Mouse (Mus musculus): ENCODE results near the gene Lmna.

The Lmna gene

GRCm38 (mm10) chr3:88442488-88442887 is 67.3 kb downstream of the Lmna start:
- DNase-seq, result no peak

GRCm38 (mm10) chr3:88440500-88441381 is 69.0 kb downstream of the Lmna start:
- DNase-seq, result no peak

- DNase-seq, result no peak
These were observed 70.2 kb downstream of the Lmna start for GRCm38 (mm10) chr3:88439582-88439981.

- no peak for DNase-seq
These were observed 72.3 kb downstream of the Lmna start for GRCm38 (mm10) chr3:88437454-88437853.

GRCm38 (mm10) chr3:88436395-88437201 is 73.2 kb downstream of the Lmna start:
- DNase-seq, result peak; percentile 76

- DNase-seq, result no peak
These were observed 74.2 kb downstream of the Lmna start for GRCm38 (mm10) chr3:88435515-88435914.
